Mouse (Mus musculus): ENCODE measurements around the gene Ryr2. TPM values are rescaled to one million over a fixed set of nuclear protein-coding genes. Genes with fewer than 3 reads are reported as not detected.
"Not testable (repeated sequence)": the region's sequence is repeated elsewhere in the genome, so short reads cannot be mapped to it uniquely, and the experiment has no call there.

Gene Ryr2
- total RNA-seq, 4 experiments from 2014 or later, result 0.35 to 0.77 (median 0.58) TPM

GRCm38 (mm10) chr13:11945740-11946139 lies 161.0 kb downstream of the Ryr2 start:
- DNase-seq (ENCODE audit: low spot score in 2 of 2), result no peak

GRCm38 (mm10) chr13:11941724-11942123 lies 165.0 kb downstream of the Ryr2 start:
- no peak for DNase-seq (ENCODE audit: low spot score in 2 of 2)

GRCm38 (mm10) chr13:11934297-11935060 lies 172.3 kb downstream of the Ryr2 start:
- DNase-seq (ENCODE audit: low spot score in 2 of 2), result not testable (repeated sequence)

GRCm38 (mm10) chr13:11933334-11933733 lies 173.4 kb downstream of the Ryr2 start:
- no peak for DNase-seq (ENCODE audit: low spot score in 2 of 2)

- no peak for DNase-seq (ENCODE audit: low spot score in 2 of 2)
Observed at GRCm38 (mm10) chr13:11928709-11929108, 178.0 kb downstream of the Ryr2 start.

GRCm38 (mm10) chr13:11927727-11928126 lies 179.0 kb downstream of the Ryr2 start:
- DNase-seq (ENCODE audit: low spot score in 2 of 2), result no peak

GRCm38 (mm10) chr13:11926720-11927500 lies 179.8 kb downstream of the Ryr2 start:
- DNase-seq (ENCODE audit: low spot score in 2 of 2), result no peak

GRCm38 (mm10) chr13:11926215-11926614 lies 180.5 kb downstream of the Ryr2 start:
- no peak for DNase-seq (ENCODE audit: low spot score in 2 of 2)

- DNase-seq (ENCODE audit: low spot score in 2 of 2), result no peak
Observed at GRCm38 (mm10) chr13:11924732-11925131, 182.0 kb downstream of the Ryr2 start.

- no peak for DNase-seq (ENCODE audit: low spot score in 2 of 2)
Observed at GRCm38 (mm10) chr13:11920495-11920894, 186.2 kb downstream of the Ryr2 start.

- DNase-seq (ENCODE audit: low spot score in 2 of 2), result no peak
Observed at GRCm38 (mm10) chr13:11919448-11919847, 187.3 kb downstream of the Ryr2 start.

GRCm38 (mm10) chr13:11915619-11916018 lies 191.1 kb downstream of the Ryr2 start:
- no peak for DNase-seq (ENCODE audit: low spot score in 2 of 2)

GRCm38 (mm10) chr13:11914682-11915081 lies 192.1 kb downstream of the Ryr2 start:
- no peak for DNase-seq (ENCODE audit: low spot score in 2 of 2)

- no peak for DNase-seq (ENCODE audit: low spot score in 2 of 2)
Observed at GRCm38 (mm10) chr13:11912208-11912607, 194.5 kb downstream of the Ryr2 start.

GRCm38 (mm10) chr13:11908123-11908522 lies 198.6 kb downstream of the Ryr2 start:
- DNase-seq (ENCODE audit: low spot score in 2 of 2), result no peak

GRCm38 (mm10) chr13:11905126-11905525 lies 201.6 kb downstream of the Ryr2 start:
- DNase-seq (ENCODE audit: low spot score in 2 of 2), result no peak

GRCm38 (mm10) chr13:11903272-11903671 lies 203.5 kb downstream of the Ryr2 start:
- DNase-seq (ENCODE audit: low spot score in 2 of 2), result no peak

- no peak for DNase-seq (ENCODE audit: low spot score in 2 of 2)
Observed at GRCm38 (mm10) chr13:11902856-11903255, 203.9 kb downstream of the Ryr2 start.

GRCm38 (mm10) chr13:11900631-11901030 lies 206.1 kb downstream of the Ryr2 start:
- DNase-seq (ENCODE audit: low spot score in 2 of 2), result no peak

GRCm38 (mm10) chr13:11895631-11896030 lies 211.1 kb downstream of the Ryr2 start:
- DNase-seq (ENCODE audit: low spot score in 2 of 2), result no peak

- no peak for DNase-seq (ENCODE audit: low spot score in 2 of 2)
Observed at GRCm38 (mm10) chr13:11891739-11892138, 215.0 kb downstream of the Ryr2 start.

GRCm38 (mm10) chr13:11891115-11891514 lies 215.6 kb downstream of the Ryr2 start:
- no peak for DNase-seq (ENCODE audit: low spot score in 2 of 2)

- DNase-seq (ENCODE audit: low spot score in 2 of 2), result no peak
Observed at GRCm38 (mm10) chr13:11884175-11884574, 222.6 kb downstream of the Ryr2 start.
